Mouse (Mus musculus): ENCODE results near the gene Rasgrp2. TPM values are rescaled to one million over a fixed set of nuclear protein-coding genes. Genes with fewer than 3 reads are reported as not detected.

The Rasgrp2 gene
- polyA plus RNA-seq, 1 experiment from 2014 or later = 16.3 TPM

GRCm38 (mm10) chr19:6400096-6401086 is 1.3 kb downstream of the Rasgrp2 start:
- H3K36me3 ChIP-seq = no peaks in the 10 kb centered on the region
- H3K9me3 ChIP-seq (replicated peaks) = no peaks in the 10 kb centered on the region
- peak overlapping the region; percentile 87 for H3K27ac ChIP-seq (replicated peaks)
- H3K4me1 ChIP-seq = peaks cover 68% of the 10 kb centered on the region
- DNase-seq (ENCODE audit: low spot score) = no peak
- peaks cover 76% of the 10 kb centered on the region for H3K27me3 ChIP-seq (ENCODE audit: low read depth, poor library complexity, severe bottlenecking)
- WGBS = 4% methylated on average over 29 of the region's 29 CpGs
- H3K4me3 ChIP-seq = peak overlapping the region; percentile 66

GRCm38 (mm10) chr19:6401131-6401815 is 2.1 kb downstream of the Rasgrp2 start:
- H3K27me3 ChIP-seq (ENCODE audit: low read depth, poor library complexity, severe bottlenecking) = peaks cover 76% of the 10 kb centered on the region
- under 1% methylated on average over 32 of the region's 32 CpGs for WGBS
- H3K4me3 ChIP-seq = peak overlapping the region; percentile 66
- peak; percentile 78 for DNase-seq (ENCODE audit: low spot score)
- H3K27ac ChIP-seq (replicated peaks) = peak overlapping the region; percentile 59
- no peaks in the 10 kb centered on the region for H3K36me3 ChIP-seq
- H3K9me3 ChIP-seq (replicated peaks) = no peaks in the 10 kb centered on the region
- H3K4me1 ChIP-seq = peaks cover 68% of the 10 kb centered on the region

GRCm38 (mm10) chr19:6401951-6402350 is 2.8 kb downstream of the Rasgrp2 start:
- H3K4me3 ChIP-seq = peak overlapping the region; percentile 66
- H3K4me1 ChIP-seq = peaks cover 68% of the 10 kb centered on the region
- H3K9me3 ChIP-seq (replicated peaks) = no peaks in the 10 kb centered on the region
- 14% methylated on average over 9 of the region's 9 CpGs for WGBS
- no peak for DNase-seq (ENCODE audit: low spot score)
- H3K27ac ChIP-seq (replicated peaks) = peak overlapping the region; percentile 59
- H3K36me3 ChIP-seq = no peaks in the 10 kb centered on the region
- peaks cover 82% of the 10 kb centered on the region for H3K27me3 ChIP-seq (ENCODE audit: low read depth, poor library complexity, severe bottlenecking)

- H3K4me3 ChIP-seq = no peak overlapping the region
- peaks cover 73% of the 10 kb centered on the region for H3K27me3 ChIP-seq (ENCODE audit: low read depth, poor library complexity, severe bottlenecking)
- no peaks in the 10 kb centered on the region for H3K36me3 ChIP-seq
- peak overlapping the region; percentile 43; the same call in 1 of the 2 replicates for H3K27ac ChIP-seq (replicated peaks)
- no peaks in the 10 kb centered on the region for H3K9me3 ChIP-seq (replicated peaks)
- peaks cover 71% of the 10 kb centered on the region for H3K4me1 ChIP-seq
- DNase-seq (ENCODE audit: low spot score) = no peak
- 85% methylated on average over 10 of the region's 10 CpGs for WGBS
These were observed 4.7 kb downstream of the Rasgrp2 start for GRCm38 (mm10) chr19:6403869-6404268.

GRCm38 (mm10) chr19:6405433-6405832 is 6.3 kb downstream of the Rasgrp2 start:
- no peak overlapping the region for H3K27ac ChIP-seq (replicated peaks)
- DNase-seq (ENCODE audit: low spot score) = no peak
- H3K27me3 ChIP-seq (ENCODE audit: low read depth, poor library complexity, severe bottlenecking) = peaks cover 58% of the 10 kb centered on the region
- H3K4me3 ChIP-seq = no peak overlapping the region
- no peaks in the 10 kb centered on the region for H3K36me3 ChIP-seq
- peaks cover 55% of the 10 kb centered on the region for H3K4me1 ChIP-seq
- WGBS = 70% methylated on average over 10 of the region's 10 CpGs
- no peaks in the 10 kb centered on the region for H3K9me3 ChIP-seq (replicated peaks)

GRCm38 (mm10) chr19:6407109-6407508 is 8.0 kb downstream of the Rasgrp2 start:
- 76% methylated on average over 8 of the region's 8 CpGs for WGBS
- Histone ChIP-seq H3K27ac (replicated peaks) (no peak overlapping the region), H3K9me3 (replicated peaks) (no peaks in the 10 kb centered on the region), H3K36me3 (no peaks in the 10 kb centered on the region), H3K27me3 (ENCODE audit: low read depth, poor library complexity, severe bottlenecking) (peaks cover 41% of the 10 kb centered on the region), H3K4me3 (no peak overlapping the region), H3K4me1 (peaks cover 38% of the 10 kb centered on the region)
- no peak for DNase-seq (ENCODE audit: low spot score)

- 49% methylated on average over 16 of the region's 16 CpGs for WGBS
- Histone ChIP-seq H3K4me3 (no peak overlapping the region), H3K36me3 (no peaks in the 10 kb centered on the region)
These were observed 8.8 kb downstream of the Rasgrp2 start for GRCm38 (mm10) chr19:6407816-6408510.

GRCm38 (mm10) chr19:6408749-6409148 is 9.6 kb downstream of the Rasgrp2 start:
- Histone ChIP-seq H3K27me3 (ENCODE audit: low read depth, poor library complexity, severe bottlenecking) (peaks cover 38% of the 10 kb centered on the region), H3K27ac (replicated peaks) (no peak overlapping the region), H3K4me1 (peaks cover 38% of the 10 kb centered on the region), H3K4me3 (no peak overlapping the region), H3K36me3 (no peaks in the 10 kb centered on the region), H3K9me3 (replicated peaks) (no peaks in the 10 kb centered on the region)
- WGBS = 87% methylated on average over 8 of the region's 8 CpGs
- no peak for DNase-seq (ENCODE audit: low spot score)

More at GRCm38 (mm10) chr19:6407816-6408510, 8.8 kb downstream of the Rasgrp2 start:
- no peak for DNase-seq (ENCODE audit: low spot score)
- Histone ChIP-seq H3K27me3 (ENCODE audit: low read depth, poor library complexity, severe bottlenecking) (peaks cover 38% of the 10 kb centered on the region), H3K27ac (replicated peaks) (peak overlapping the region; percentile 43; the same call in 1 of the 2 replicates), H3K9me3 (replicated peaks) (no peaks in the 10 kb centered on the region), H3K4me1 (peaks cover 38% of the 10 kb centered on the region)

- no peak for DNase-seq (ENCODE audit: low spot score)
- H3K27ac ChIP-seq (replicated peaks) = no peak overlapping the region
- peaks cover 38% of the 10 kb centered on the region for H3K27me3 ChIP-seq (ENCODE audit: low read depth, poor library complexity, severe bottlenecking)
- WGBS = 81% methylated on average over 5 of the region's 5 CpGs
- H3K4me3 ChIP-seq = no peak overlapping the region
- H3K9me3 ChIP-seq (replicated peaks) = no peaks in the 10 kb centered on the region
- H3K36me3 ChIP-seq = no peaks in the 10 kb centered on the region
- peaks cover 36% of the 10 kb centered on the region for H3K4me1 ChIP-seq
These were observed 10.0 kb downstream of the Rasgrp2 start for GRCm38 (mm10) chr19:6409176-6409575.

GRCm38 (mm10) chr19:6409936-6410335 is 10.8 kb downstream of the Rasgrp2 start:
- peaks cover 32% of the 10 kb centered on the region for H3K27me3 ChIP-seq (ENCODE audit: low read depth, poor library complexity, severe bottlenecking)
- no peak overlapping the region for H3K4me3 ChIP-seq
- no peak overlapping the region for H3K27ac ChIP-seq (replicated peaks)
- no peak for DNase-seq (ENCODE audit: low spot score)
- no peaks in the 10 kb centered on the region for H3K36me3 ChIP-seq
- H3K9me3 ChIP-seq (replicated peaks) = no peaks in the 10 kb centered on the region
- peaks cover 35% of the 10 kb centered on the region for H3K4me1 ChIP-seq
- 82% methylated on average over 5 of the region's 5 CpGs for WGBS

- Histone ChIP-seq H3K27ac (replicated peaks) (peak overlapping the region; percentile 60), H3K4me1 (peaks cover 62% of the 10 kb centered on the region), H3K36me3 (no peaks in the 10 kb centered on the region), H3K27me3 (ENCODE audit: low read depth, poor library complexity, severe bottlenecking) (peaks cover 38% of the 10 kb centered on the region), H3K9me3 (replicated peaks) (no peaks in the 10 kb centered on the region), H3K4me3 (no peak overlapping the region)
- DNase-seq (ENCODE audit: low spot score) = no peak
- WGBS = 71% methylated on average over 14 of the region's 14 CpGs
These were observed 13.7 kb downstream of the Rasgrp2 start for GRCm38 (mm10) chr19:6412798-6413197.

GRCm38 (mm10) chr19:6415454-6415853 is 16.3 kb downstream of the Rasgrp2 start:
- H3K4me1 ChIP-seq = peaks cover 77% of the 10 kb centered on the region
- DNase-seq (ENCODE audit: low spot score) = no peak
- H3K36me3 ChIP-seq = no peaks in the 10 kb centered on the region
- peaks cover 60% of the 10 kb centered on the region for H3K27me3 ChIP-seq (ENCODE audit: low read depth, poor library complexity, severe bottlenecking)
- peak overlapping the region; percentile 77 for H3K27ac ChIP-seq (replicated peaks)
- WGBS = 46% methylated on average over 6 of the region's 6 CpGs
- H3K4me3 ChIP-seq = peak overlapping the region; percentile 30; the same call in 1 of the 2 replicates
- no peaks in the 10 kb centered on the region for H3K9me3 ChIP-seq (replicated peaks)

Data from midbrain, embryonic 10.5 days (tissue).